Mouse (Mus musculus) megakaryocyte-erythroid progenitor cell, adult 5-6 weeks (primary cell): Measurements from ENCODE around the gene Hils1. TPM values are rescaled to one million over a fixed set of nuclear protein-coding genes. Genes with fewer than 3 reads are reported as not detected.
"Not testable (repeated sequence)": the region's sequence is repeated elsewhere in the genome, so short reads cannot be mapped to it uniquely, and the experiment has no call there.

ENCODE experiments used
- ATAC-seq: replicated peaks from 2 replicates; pipeline ENCODE4 v1.8.0; 2016; ENCODE audit warnings: mild to moderate bottlenecking, inconsistent platforms; ENCODE audit not compliant: severe bottlenecking, poor library complexity, low FRiP score, low TSS enrichment
- total RNA-seq, 2 experiments: library from RNA; stranded (forward) in 1 of 2; stranded (reverse) in 1 of 2; fragments of 200-1000, 215-1000 nt in 1 of 2; fragments of >200 nt in 1 of 2; fragmentation: Nextera tagmentation in 1 of 2; gene quantifications; 2 replicates each; pipeline ENCODE4 v1.2.3; 2014 to 2017

Hils1 gene
- total RNA-seq, 2 experiments from 2014 or later = not detected

DNA sequence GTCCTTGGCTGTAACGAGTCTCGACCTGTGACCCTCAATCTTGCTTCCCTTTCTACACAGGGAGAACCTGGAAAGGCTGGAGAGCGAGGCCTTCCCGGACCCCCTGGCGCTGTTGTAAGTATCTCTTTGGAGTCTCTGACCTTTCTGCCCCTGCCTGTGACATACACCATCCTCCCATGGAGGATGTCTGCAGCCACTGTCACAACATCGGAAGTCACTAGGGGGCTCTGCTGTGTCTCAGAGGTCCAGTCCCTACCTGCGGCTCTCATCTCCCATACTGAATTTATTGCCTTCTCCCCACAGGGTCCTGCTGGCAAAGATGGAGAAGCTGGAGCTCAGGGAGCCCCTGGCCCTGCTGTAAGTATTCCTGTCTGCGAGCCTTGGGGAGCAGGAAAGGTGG, 23.1 kb upstream of the Hils1 start:
- ATAC-seq = no peak

DNA sequence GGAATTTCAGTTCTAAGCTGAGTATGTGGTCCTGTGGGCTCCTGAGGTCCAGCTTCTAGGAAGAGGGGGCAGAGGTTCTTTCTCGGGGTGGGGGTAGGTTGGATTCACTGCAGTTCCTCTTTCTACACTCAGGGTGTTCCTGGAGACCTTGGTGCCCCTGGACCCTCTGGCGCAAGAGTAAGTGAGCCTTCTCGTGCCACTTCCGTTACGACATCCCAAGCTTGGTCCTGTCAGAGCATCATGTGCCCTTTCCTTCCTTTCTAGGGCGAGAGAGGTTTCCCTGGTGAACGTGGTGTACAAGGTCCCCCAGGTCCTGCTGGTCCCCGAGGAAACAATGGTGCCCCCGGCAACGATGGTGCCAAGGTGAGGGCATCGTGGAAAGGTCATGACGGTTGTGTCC, 22.2 kb upstream of the Hils1 start:
- ATAC-seq = no peak

DNA sequence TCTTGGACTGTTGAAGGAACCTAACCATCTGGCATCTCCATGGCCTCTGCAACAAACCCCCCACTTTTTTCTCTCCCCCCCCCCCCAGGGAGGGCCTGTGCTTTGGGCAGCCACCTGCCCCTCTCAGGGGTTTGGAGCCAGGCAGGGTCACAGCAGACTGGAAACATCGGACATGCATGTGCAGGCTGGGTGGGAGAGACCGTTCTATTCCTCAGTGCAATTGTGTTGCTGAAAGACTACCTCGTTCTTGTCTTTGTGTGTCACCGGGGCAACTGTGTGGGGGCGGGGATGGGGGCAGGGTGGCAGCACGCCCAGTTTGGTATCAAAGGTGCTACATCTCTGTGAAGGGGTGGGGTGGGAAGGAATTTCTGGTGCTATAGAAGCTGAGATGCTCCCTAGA, 15.2 kb upstream of the Hils1 start:
- ATAC-seq = no peak

DNA sequence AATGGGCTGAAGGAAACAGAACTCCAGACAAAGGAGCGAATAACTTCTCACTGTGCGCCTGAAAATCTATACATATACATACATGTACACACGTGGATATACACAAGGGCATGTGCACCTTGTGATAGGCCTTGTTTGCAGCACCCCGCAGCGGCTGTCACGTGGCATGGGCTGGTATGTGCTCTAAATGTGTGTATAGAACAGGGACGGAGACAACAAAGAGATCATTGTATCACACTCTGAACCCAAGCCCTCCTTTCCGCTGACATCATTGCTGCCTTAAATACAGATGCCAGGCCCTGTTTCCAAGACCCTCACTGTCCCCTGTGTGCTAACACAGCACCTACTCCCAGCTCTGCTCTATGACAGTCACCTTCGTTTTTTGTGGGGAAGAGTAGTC, 12.3 kb upstream of the Hils1 start:
- no peak for ATAC-seq

DNA sequence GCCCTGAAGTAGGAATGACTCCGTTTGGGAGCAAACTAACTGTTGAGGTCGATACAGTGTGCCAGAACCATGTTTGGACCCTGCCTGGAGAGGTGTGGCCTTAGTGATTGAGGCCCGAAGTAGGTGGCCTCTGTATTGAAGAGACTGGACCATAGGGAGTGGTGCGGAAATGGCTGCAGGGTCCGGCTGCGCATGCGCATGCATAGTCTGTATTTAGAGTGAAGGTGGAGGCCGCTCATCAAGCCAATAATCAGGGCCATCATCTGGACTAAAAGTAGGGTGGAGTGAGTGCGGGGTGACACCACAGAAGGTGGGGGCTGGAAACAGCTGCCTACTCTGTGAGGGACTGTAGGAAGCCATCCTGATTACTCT, 9.7 kb upstream of the Hils1 start:
- no peak for ATAC-seq

DNA sequence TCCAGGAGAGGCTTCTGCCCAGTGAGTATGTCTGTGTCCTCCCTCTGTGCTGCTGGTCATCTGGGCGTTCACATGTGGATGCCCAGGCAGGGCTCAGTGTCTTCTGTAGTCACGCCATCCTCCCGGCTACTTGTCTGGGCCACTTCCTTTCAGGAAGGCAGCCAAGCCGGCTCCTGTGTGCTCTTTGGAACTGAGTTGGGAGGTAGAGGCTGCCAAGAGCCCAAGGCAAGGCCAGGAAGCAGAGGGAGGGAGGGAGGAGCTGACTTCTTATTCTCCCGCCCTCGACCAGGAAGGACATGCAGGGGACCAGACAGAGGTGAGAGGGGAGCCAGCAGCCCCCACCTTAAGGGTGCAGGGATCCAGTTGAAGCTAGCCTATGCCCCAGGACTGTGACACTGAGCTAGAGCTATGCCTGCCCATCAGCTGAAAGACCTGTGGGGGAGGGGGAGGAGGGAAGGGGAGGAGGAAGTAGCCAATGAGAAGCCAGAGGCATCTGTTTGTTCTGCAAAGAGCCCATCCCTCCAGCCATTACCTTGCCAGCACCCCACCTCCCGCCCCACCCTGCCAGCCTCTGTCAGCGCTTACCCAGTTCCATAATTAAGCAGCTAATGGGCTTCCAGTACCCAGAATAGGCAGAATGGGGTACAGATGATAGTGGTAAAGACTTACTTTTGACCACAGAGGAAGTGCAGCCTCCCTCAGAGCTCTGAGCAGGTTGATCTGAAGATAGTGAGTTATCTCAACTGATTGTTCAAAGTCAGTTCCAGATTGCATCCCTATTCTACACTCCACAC, 9.1 kb upstream of the Hils1 start:
- no peak for ATAC-seq

DNA sequence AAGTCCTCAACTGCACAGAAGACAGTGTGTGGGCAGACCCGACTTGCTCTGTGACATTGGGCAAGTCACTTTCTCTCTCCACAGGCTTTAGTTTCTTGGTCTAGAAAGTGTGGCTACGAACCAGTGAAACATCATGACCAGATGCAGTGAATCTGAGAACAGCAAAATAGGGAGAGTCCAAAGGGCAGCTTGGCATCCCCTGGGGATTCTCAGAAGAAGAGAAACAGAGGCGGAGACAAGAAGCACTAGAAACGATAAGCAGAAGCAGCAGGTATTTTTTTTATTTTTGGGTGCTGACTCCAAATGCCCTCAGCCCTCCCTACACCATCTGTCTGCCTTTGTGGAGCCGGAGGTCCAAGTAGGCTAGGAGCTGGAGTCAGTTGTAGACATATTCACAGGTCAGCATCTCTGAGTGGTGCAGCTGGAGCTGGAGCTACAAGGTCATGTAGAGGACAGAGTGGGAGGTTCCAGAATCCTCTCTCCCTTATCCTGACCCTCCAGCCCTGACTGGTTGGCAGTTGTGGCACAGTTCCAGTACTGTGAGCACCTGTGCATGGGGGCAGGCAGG, 4.8 kb upstream of the Hils1 start:
- ATAC-seq = no peak

DNA sequence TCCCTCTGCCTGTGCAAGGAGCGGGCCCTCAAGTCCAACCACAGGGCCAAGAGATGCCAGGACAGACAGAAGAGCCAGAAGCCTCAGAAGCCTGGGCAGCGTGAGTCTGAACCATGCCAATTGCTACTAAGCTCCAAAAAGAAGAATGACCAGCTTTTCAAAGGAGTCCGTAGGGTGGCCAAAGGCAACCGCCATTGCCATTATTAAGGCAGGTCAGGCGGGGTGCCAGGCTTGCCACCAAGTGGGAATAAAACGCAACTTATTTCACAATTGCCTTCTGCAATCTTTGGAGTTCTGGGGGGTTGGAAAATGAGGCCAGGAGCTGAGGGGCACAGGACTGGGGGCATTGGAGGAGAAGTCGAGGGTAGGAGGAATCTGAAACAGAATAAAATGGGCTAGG, 794 bp downstream of the Hils1 start:
- ATAC-seq = no peak

DNA sequence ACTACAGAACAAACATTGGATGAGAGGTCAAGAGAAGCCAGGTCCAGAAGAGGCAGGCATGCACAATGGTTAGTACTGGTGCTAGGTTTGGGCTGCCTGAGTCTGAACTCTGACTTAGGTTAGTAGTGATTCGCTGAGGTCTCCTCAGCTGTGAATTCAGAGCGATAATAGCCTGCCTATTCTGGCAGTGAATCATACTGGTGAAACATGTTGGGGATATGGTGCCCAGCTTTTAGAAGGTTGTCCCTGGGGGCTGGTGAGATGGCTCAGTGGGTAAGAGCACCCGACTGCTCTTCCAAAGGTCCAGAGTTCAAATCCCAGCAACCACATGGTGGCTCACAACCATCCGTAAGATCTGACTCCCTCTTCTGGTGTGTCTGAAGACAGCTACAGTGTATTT, 2.3 kb downstream of the Hils1 start:
- ATAC-seq = not testable (repeated sequence)

DNA sequence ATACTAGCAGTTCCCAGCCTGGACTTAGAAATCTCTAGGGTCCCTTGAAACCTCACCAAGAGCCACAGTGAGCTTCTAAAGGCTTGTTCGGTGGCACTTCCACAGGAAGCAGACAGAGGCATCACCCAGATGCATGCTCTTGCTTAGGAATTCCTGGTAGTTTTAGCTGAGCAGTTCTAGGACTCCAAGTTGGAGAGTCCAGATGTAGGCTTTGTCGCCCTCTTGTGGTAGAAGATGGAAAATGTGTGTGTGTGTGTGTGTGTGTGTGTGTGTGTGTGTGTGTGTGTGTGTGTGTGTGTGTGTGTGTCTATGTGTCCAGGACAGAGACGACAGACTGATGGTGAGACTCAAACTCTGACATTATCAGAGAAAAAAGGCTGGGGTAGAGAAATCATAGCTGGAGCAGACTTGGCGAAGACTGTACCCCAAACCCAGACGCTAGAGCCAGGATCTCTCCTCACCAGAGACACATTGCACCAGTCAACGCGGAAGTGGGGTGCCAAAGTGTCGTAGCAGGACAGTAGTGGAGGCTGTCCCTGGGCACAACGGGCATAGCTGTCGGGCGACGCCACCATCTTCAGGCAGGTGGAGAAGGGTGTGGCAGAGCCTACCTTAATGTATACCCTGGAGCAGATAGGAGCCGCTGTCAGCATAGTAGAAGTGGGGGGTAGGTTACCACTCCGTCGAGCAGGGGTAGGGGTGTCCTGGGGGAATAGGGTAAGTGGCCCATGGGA, 3.0 kb downstream of the Hils1 start:
- peak; percentile 47; the same call in 1 of the 2 replicates for ATAC-seq

DNA sequence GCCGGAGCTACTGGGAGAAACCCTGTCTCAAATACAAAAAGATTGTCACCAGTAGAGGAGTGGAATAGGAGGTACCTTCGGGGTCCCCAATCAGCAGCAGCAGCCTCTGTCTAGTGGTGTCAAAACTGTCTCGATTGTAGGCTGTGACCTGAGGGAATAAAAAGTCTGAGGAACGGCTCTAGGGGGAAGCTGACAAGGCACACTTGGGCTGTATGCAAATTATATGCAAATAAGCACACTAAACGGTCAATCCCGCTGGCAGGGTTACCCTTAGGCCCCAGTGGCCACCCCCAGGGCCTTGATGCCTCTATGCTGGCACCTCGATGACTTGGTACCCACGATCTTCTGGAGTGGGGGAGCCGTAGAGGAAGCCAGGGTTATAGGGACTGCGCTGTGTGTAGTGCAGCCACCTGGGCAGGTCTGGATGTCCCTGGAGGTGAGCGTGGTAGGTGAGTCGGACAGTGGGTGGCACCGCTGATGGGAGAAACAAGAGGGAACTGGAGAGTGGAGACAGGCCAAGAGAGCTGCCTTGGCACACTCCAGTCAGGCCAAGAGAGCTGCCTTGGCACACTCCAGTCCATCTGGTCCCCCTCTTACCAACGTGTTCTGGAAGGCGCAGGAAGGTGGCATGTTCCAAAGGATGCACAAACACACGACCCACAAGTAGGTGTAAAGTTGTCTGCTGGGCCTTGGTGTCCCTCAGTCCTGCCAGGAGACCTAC, 4.7 kb downstream of the Hils1 start:
- no peak for ATAC-seq

DNA sequence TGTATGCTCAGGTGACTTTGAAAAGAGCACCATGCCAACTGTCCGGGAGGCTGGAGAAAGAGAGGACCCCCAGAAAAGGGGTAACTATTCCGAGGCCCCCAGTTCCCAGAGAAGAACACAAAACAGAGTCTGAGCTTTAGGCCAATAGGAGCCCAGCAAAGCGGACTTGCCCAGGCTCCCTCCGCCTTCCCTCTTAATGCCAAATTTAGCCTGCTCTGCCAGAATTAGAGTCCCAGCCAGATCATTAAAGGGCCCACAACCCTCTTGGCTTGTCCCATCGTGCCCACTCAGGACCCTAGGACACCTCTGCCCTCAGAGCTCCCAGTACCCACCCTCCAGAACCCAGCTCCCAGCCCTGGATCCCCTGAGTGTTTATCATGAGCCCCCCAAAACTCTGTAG, 5.5 kb downstream of the Hils1 start:
- ATAC-seq = no peak

DNA sequence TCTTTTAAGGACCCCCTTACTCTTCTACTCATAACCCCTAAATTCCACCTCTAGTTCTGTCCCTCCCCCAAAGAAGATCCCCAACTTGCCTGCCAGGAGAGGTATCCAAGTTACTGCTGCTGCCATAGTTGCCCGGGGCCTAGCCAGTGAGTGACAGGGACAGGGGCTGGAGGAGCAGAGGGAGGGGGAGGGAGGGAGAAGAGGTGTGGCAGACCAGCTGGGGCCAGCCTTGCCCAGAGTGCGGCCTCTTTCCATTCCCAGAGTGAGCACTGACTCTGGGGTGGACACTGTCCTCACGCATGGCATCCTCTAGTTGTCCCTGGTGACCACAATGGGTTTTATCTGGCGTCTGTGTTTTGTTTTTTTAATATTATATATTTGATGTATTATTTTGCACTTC, 5.9 kb downstream of the Hils1 start:
- no peak for ATAC-seq

DNA sequence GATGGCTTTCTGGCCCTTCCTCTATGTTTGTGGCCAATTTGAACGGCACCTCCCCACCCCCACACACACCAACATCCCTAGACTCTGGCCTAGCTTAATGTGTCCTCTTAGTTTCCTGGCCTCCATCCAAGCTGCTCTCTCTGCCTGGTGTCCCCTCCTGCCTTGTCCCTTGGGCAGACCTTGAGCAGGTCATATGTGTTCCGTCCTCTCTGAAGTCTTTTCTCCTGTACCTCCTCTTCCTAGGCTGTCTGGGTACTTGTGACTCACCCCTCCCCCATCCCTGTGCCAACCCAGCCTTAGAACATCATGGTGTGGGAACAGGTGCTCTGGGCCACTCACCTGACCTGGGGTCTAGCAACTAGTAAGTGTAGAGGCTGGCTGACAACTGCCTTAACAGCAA, 7.6 kb downstream of the Hils1 start:
- no peak for ATAC-seq

DNA sequence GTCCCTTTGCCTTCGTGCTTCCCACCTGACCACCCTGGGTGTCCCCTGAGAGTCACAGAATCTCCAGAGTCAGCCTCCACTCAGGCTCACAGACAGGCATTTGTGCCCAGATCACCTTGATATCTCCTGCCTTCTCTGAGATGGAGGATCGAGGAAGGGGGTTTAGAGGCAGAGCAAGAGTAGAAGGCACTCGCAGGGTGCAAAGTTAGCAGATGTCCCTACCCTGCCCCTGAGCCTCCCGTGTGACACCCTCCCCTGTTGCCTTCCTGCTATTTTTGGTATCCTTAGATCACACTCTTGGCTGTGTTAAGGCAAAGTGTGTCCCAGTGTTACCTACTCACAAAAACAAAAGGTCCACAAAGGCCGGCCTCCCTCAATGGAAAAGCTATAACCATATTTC, 8.8 kb downstream of the Hils1 start, which contains the start of gene Sgca:
Sgca (minus strand) TSS at position 129 of the 400 bp plus-strand sequence.
- no peak for ATAC-seq

DNA sequence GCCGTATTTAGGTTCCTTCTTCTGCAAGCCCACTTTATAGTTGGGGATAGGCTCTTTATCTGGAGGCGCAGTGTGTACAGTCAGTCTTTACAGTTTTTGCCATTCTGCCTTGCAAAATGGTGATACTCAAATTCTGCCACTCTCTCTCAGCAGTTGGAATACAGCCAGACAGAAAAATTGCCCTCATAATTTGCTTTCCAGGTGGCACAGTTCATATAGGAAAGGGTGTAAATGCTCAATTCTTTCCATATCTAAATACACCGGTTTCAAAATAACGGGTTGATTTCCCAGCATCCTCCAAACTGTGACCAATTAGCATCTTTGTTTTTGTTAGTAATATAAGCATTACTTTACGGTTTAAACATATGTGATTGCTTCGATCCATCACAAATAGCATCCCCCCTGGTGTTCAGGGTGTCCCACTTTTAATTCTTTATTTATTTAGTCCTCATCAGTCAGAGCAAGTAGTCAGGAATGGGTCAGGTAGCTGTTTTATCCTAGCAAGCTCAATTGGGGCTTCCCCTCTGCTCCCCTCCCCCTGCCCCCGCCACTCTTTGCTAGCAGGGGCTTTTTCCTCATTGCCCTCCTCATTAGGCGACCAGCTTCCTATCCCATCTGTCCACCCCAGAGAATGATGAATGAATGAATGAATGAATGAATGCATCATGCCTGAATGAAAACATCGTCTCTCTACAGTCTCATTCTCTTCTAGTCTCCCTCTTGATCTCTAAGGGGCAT, 11.0 kb downstream of the Hils1 start:
- ATAC-seq = peak; percentile 32; the same call in 1 of the 2 replicates

DNA sequence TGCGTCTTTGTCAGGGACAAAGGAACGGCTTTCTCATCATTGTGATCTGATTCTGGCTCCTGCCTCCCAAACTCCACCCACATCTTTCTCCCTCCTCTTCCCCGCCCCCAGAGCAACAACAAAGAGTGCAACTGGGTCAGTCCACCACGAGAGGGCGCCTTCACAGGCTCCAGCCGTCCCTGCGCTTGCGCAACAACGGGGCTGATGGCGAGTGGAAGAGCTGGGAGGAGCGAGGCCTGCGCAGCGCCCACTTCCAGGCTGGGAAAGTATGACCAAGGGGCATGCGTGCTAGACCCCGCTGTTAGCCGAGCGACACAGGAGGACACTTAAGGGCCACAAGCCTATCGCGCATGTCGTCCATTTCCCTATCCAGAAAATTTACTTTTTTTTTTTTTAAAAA, 11.6 kb downstream of the Hils1 start:
- peak; percentile 90 for ATAC-seq

DNA sequence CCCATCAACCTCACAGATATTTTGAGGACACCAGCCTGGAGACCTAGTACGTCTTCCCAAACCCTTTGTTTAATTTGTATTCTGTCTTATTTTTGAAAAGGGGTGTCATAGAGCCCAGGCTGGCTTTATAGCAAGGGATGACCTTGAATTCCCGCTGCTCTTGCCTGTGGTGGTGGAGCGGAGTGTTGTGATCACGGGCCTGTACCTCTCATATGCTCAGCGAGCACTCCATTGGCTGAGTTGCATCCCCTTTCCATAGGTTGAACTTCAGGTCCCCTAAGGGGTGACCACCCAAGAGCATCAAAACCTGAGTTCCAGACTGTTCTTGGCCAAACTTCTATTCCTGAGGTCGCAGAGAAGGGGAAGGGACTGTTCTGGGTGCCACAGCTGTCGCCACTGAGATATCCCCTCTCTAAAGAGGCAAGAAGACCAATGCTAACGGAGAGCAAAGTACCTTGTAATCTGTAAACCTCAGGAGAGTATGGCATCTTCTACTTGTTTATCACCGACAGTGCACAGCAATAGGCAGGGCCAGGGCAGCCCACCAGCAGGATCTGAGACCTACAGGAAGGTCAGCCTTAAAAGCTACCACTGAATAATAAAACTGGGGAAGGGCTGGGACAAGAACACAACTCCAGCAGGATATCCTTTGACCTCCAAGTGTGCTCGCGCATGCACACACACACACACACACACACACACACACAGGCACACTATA, 12.2 kb downstream of the Hils1 start:
- peak; percentile 64 for ATAC-seq

DNA sequence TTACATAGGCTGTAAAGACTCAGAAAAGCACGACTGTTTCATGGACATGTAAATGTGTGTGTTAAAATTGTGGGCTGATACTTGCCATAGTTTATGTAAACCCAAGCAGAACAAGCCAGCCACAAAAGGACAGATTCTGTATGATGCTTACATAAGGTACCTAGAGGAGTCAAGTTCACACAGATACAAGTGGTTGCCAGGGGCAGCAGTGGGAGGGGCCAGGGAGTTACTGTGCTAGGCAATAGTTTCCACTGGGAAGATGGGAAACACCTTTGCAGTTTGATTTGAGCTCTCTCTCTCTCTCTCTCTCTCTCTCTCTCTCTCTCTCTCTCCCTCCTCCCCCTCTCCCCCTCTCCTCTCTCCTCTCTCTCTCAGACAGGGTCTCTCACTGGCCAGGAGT, 17.7 kb downstream of the Hils1 start:
- ATAC-seq = no peak
